Mouse (Mus musculus): ENCODE data around the gene Vmn1r103. TPM values are rescaled to one million over a fixed set of nuclear protein-coding genes. Genes with fewer than 3 reads are reported as not detected.

Gene Vmn1r103
- not detected for total RNA-seq (2023)

DNA sequence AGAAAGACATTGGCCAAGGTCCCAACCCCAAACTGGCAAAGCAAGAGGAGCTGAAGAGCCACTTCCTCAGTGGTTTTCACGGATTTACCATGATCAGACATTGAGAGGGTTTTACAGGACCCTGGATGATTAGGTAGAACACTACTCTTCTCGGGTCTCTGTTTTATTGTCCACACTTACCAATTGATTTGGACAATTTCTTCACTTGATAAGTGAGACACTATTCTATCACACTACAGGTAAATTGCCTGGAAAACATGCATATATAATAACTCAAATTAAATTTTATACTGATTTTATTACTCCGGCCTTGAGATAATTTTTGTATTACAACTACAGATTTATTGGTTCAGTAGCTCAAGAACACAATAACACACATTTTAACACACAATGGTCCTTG is at the start of gene Vmn1r103:
TSS of gene Vmn1r103 (minus strand) at position 101 of the 400 bp plus-strand sequence.

DNA sequence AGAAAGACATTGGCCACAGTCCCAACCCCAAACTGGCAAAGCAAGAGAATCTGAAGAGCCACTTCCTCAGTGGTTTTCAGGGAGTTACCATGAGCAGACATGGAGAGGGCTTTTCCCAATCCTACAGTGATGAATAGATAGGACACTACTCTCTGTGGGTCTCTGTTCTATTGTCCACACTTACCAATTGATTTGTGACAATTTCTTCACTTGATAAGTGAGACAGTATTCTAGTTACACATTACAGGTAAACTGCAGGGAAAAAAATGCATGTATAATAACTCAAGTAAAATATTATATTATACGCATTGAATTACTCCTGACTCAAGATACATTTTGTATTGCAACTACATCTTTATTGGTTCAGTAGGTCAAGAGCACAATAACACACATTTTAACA is 35.3 kb upstream of the Vmn1r103 start, which contains the start of gene Gm5726:
TSS of gene Gm5726 (minus strand) at position 101 of the 400 bp plus-strand sequence.

GRCm38 (mm10) chr7:20533537-20533936 is 23.2 kb upstream of the Vmn1r103 start, which contains the start of gene Vmn1r104:
Gene Vmn1r104, plus strand, starts transcription at chr7:20533837.

DNA sequence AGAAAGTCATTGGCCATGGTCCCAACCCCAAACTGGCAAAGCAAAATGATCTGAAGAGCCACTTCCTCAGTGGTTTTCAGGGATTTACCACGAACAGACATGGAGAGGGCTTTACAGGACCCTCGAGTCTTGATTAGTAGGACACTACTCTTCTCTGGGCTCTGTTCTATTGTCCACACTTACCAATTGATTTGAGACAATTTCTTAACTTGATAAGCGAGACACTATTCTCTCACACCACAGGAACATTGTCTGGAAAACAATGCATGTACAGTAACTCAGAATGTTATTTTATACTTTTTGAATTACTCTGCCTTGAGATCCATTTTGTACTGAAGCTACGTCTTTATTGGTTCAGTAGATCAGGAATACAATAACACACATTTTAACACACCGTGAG is 35.5 kb downstream of the Vmn1r103 start, which contains the start of gene Gm10670:
TSS of gene Gm10670 (minus strand) at position 101 of the 400 bp plus-strand sequence.

Other genes starting within 250 kb of the Vmn1r103 start
- gene Gm5890, start 247.7 kb downstream of the Vmn1r103 start, total RNA-seq (2023), result not detected
- not detected for gene Gm4133, start 176.5 kb downstream of the Vmn1r103 start, total RNA-seq (2023)
- not detected for gene Gm5728, start 135.1 kb downstream of the Vmn1r103 start, total RNA-seq (2023)
- not detected for gene Vmn1r100, start 92.6 kb downstream of the Vmn1r103 start, total RNA-seq (2023)
- gene Vmn1r101, start 67.9 kb downstream of the Vmn1r103 start, total RNA-seq (2023), result not detected
- not detected for gene Gm10670, start 35.6 kb downstream of the Vmn1r103 start, total RNA-seq (2023)
- gene Vmn1r104, start 23.3 kb upstream of the Vmn1r103 start, total RNA-seq (2023), result not detected
- gene Gm5726, start 35.2 kb upstream of the Vmn1r103 start, total RNA-seq (2023), result not detected
- gene Gm4141, start 65.7 kb upstream of the Vmn1r103 start, total RNA-seq (2023), result not detected
- gene Gm4513, start 88.5 kb upstream of the Vmn1r103 start, total RNA-seq (2023), result not detected
- gene Vmn1r107, start 158.4 kb upstream of the Vmn1r103 start, total RNA-seq (2023), result not detected
- gene Vmn1r111, start 192.7 kb upstream of the Vmn1r103 start, total RNA-seq (2023), result not detected
- not detected for gene Gm10668, start 220.1 kb upstream of the Vmn1r103 start, total RNA-seq (2023)

Measured in neutrophil, adult 83 days (primary cell).